ENCODE assay signal across 8 mouse cellular contexts in genomic region chr15:62098791-62099660, GRCm38 (mm10).
DNase-seq lines count a peak whose midpoint lies in the region; ATAC-seq and TF ChIP-seq lines count a peak whose summit lies in the region.

No protein-coding gene starts in this region.

- WGBS in stomach, postnatal 0 days: 41% methylated on average over 16 of the region's 16 CpGs

- H3K36me3 ChIP-seq in stomach, postnatal 0 days (ENCODE audit: control insufficient read depth, insufficient read depth, low read length): no peaks in the 10 kb centered on the region

- no peaks in the 10 kb centered on the region for H3K27me3 ChIP-seq in stomach, postnatal 0 days (ENCODE audit: control insufficient read depth, insufficient read depth, low read length)

- peak; percentile 96 for DNase-seq in heart, adult 11 months
- DNase-seq in heart, adult 8-10 months (ENCODE audit: low spot score): no peak
- peak; percentile 44 to 70 for DNase-seq in heart, adult 9 months (ENCODE audit: low spot score in 2 of 2)
- DNase-seq in kidney, postnatal 4 days: peak; percentile 59 to 67
- DNase-seq in stomach, postnatal 0 days (ENCODE audit: low spot score): peak; percentile 84
- DNase-seq in cerebellum, postnatal 25 days: no peak
- no peak for DNase-seq in cerebellum, adult 8-10 months

- no peak for TF ChIP-seq CTCF in stomach, postnatal 0 days (IDR thresholded peaks at IDR 0.05; ENCODE audit: low read depth)

- ATAC-seq in stomach, postnatal 0 days (ENCODE audit: low FRiP score, low TSS enrichment): peak; percentile 93
- ATAC-seq in monocyte, adult 5-6 weeks (replicated peaks; ENCODE audit: insufficient number of reproducible peaks, low FRiP score, low TSS enrichment, poor library complexity, severe bottlenecking): no peak

- H3K27ac ChIP-seq in stomach, postnatal 0 days (replicated peaks): peak overlapping the region; percentile 58; the same call in 1 of the 2 replicates

- no peak overlapping the region for H3K4me3 ChIP-seq in stomach, postnatal 0 days (ENCODE audit: low read depth, low read length)

- no peak overlapping the region for H3K4me2 ChIP-seq in stomach, postnatal 0 days (replicated peaks; ENCODE audit: low read depth)

- H3K9ac ChIP-seq in stomach, postnatal 0 days (ENCODE audit: low read length): no peak overlapping the region

- TF ChIP-seq EP300 in stomach, postnatal 0 days (optimal IDR thresholded peaks at IDR 0.05): no peak

- H3K4me1 ChIP-seq in stomach, postnatal 0 days (replicated peaks; ENCODE audit: control insufficient read depth, insufficient read depth): no peaks in the 10 kb centered on the region

- no peaks in the 10 kb centered on the region for H3K9me3 ChIP-seq in stomach, postnatal 0 days (ENCODE audit: control insufficient read depth, low read length)

Comparison
In these comparisons a context has a peak if more than half of its experiments do, and no peak if none do; other contexts are left out.
1. DNase-seq: peak in heart, adult 11 months (single experiment), heart, adult 9 months (2 of 2), kidney, postnatal 4 days (2 of 2) and stomach, postnatal 0 days (single experiment); none in heart, adult 8-10 months (single experiment), cerebellum, postnatal 25 days (0 of 2) and cerebellum, adult 8-10 months (single experiment).